Mouse (Mus musculus): ENCODE measurements at regions not wholly inside any gene's neighbourhood (a gene's known extent, or its start where the extent isn't known, plus 50 kb on each side); places are given as distances from the start of the nearest gene placed in this dataset.
A peak's percentile ranks its signal among the peaks of the same experiment; 100 is the strongest.

GRCm38 (mm10) chr8:10869866-10870265 lies 138.4 kb downstream of the Irs2 start:
- DNase-seq (ENCODE audit: low read depth, low spot score), result no peak

DNA sequence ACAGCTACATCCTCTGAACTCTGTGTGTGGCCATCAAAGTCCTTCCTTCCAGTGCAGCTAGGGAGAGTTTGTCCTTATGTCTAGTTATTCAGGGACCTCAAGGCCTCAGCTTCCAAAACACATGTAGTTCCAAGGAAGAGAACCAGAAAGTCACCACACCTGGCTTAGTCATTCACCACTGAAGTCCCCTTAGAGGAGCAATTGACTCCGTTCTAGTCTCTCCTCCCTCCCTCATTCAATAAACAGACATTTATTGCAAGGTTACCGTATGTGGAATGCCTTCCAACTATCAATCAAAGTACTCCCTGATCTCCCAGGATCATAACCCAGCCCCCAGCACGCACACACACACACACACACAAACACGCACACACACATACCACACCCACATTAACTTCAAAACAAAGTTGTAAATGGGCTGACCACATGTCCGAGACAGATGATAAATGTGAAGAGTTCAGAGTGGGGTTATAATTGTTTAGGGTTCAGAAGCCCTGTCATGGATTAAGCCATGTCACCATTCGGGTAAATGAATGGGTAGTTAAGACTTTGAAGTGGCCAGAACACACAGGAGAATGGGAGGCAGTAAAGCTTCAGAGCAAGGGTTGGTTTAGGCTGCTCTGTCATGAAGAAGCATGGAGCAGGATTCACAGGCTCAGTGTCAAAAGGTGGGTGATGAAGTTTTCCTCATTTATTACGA lies 141.4 kb downstream of the Irs2 start:
- DNase-seq (ENCODE audit: low read depth, low spot score), result no peak

GRCm38 (mm10) chr8:10865941-10866513 lies 142.2 kb downstream of the Irs2 start:
- no peak for DNase-seq (ENCODE audit: low read depth, low spot score)

- DNase-seq (ENCODE audit: low read depth, low spot score), result no peak
Observed at GRCm38 (mm10) chr8:10865415-10865821, 142.8 kb downstream of the Irs2 start.

DNA sequence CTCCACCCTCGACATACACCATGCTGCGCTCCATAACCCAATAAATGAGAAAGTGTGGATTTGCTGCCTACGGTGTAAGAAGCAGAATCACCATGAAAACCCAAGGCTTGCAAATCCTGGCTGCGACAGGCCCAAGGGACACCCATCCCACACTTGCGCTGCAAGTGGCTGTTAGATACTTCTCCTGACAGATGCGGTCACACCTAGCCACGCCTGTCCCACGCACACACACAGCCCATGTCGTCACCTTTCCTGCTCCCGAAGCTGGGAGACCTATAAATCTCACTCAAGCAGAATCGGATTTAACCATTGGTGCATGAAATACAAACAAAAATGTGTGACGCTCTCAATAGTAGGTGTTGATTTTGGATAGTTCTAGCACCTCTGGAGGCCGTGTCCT lies 145.8 kb downstream of the Irs2 start:
- no peak for DNase-seq (ENCODE audit: low read depth, low spot score)

- DNase-seq (ENCODE audit: low read depth, low spot score), result no peak
Observed at GRCm38 (mm10) chr8:10860810-10861209, 147.4 kb downstream of the Irs2 start.

DNA sequence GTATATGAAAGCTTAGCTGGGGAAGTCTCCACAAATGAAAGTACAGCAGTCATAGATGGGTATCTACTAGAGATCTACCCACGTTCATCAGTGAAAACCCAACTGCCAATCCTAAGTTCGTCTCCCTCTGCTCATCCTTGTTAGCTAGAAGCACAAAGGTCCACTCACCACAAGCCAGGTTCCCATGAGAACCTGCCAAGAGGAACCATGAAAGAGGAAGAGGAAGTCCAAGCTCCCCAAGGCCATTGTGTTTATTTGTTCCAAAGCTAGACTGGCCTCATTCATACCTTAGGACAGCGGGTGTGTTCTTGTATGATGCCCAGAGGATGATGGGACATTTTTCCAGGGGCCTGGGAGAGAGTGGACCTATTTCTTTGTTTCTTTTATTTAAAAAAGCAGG lies 150.4 kb downstream of the Irs2 start:
- no peak for DNase-seq (ENCODE audit: low read depth, low spot score)

- no peak for DNase-seq (ENCODE audit: low read depth, low spot score)
Observed at GRCm38 (mm10) chr8:10856996-10857720, 151.1 kb downstream of the Irs2 start.

- no peak for DNase-seq (ENCODE audit: low read depth, low spot score)
Observed at GRCm38 (mm10) chr8:10855696-10856095, 152.6 kb downstream of the Irs2 start.

DNA sequence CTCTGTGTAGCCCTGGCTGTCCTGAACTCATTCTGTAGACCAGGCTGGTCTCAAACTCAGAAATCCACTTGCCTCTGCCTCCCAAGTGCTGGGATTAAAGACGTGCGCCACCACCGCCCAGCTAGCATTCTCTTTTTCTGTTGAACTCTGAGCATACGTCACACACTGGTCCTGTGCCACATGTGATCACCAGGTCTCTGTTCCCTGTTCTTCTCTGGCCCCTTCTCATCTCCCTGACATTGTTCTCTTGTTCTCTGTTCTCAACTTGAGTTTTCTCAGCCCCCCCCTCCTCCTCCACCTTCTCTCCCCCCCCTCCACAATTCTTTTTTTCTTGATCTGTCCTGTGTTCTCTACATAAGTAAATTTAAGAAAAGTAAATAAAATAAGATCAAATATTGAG lies 153.1 kb downstream of the Irs2 start:
- no peak for DNase-seq (ENCODE audit: low read depth, low spot score)

GRCm38 (mm10) chr8:10854600-10854999 lies 153.7 kb downstream of the Irs2 start:
- DNase-seq (ENCODE audit: low read depth, low spot score), result no peak

DNA sequence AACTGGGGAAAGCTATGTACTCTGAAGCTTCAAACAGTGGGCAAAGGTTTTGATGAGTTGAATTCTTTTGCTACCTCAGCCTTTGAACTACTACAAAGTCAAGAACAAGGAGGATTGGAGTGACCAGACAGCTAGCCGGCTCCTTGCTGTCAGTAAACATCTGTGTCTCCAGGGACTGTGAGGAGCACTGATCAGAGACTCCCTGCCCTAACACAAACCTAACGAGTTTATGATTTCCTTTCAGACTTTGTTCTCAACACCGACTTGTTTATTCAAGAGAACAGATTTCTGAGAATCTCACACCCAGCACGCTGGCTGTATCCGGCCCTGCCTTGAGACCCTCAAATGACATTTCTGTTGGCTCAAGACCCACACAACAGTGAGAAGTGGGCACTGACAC lies 154.4 kb downstream of the Irs2 start:
- no peak for DNase-seq (ENCODE audit: low read depth, low spot score)

- no peak for DNase-seq (ENCODE audit: low read depth, low spot score)
Observed at GRCm38 (mm10) chr8:10849916-10850315, 158.3 kb downstream of the Irs2 start.

DNA sequence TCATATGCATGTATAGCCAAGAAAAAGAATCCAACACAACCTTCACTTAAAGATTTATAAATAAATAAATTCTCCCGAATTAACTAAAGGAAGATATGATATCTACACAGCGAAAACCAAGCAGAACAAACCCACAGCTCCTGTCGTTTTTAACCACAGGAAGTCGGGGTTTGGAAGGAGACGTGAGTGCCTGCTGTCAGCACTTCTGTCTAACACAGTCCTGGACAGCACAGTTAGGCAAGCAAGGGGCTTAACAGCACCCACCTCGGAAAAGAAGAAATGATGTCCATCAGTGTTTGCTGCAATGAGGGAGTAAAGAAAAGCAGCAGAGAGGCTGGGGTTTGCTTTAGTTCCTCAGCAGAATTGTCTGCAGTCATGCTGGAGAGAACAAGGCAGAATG lies 162.7 kb downstream of the Irs2 start:
- DNase-seq (ENCODE audit: low read depth, low spot score), result no peak

DNA sequence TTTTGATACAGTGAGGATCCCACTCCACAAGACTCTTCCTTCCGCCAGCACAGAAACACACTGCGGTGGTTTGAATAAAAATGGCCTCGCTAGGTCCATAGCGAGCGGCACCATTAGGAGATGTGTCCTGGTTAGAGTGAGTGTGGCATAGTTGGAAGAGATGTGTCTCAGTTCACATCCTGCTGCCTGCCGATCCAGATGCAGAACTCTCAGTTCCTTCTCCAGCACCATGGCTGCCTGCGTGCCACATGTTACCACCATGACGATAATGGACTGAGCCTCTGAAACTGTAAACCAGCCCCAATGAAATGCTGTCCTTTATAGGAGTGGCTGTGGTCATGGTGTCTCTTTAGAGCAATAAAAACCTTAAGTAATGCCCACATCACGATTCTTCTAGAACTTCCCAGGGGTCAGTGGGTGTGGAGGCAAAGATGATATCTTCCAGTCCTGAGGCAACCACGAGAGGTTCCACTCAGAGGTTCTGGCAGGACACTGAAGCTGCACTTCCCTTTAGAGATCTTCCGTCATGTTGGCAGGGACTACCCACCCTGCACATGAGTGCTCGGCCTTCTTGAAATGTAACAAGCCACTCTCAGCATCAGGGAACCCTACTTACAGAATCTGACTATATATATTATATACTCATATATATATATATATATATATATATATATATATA lies 167.3 kb downstream of the Irs2 start:
- no peak for DNase-seq (ENCODE audit: low read depth, low spot score)

GRCm38 (mm10) chr8:10840044-10840443 lies 168.2 kb downstream of the Irs2 start:
- DNase-seq (ENCODE audit: low read depth, low spot score), result no peak

DNA sequence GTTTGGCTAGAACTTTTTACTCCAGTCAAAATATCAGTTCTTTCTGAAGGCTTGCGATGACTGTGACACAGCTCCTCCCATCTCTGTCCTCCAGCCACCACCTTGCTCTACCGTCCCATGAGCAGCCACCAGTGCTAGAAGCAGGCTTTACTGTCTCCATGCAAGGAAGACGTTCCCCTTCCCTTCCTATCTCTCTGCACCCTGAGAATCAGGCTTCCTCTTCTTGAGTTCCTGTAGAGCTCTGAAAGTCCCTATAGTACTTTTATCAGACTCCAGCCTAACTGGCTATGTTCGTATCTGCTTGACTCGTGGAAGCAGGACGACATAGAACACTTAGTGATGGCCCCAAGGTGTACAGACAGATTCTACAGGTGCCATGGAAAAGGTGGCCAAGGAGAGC lies 173.2 kb downstream of the Irs2 start:
- no peak for DNase-seq (ENCODE audit: low read depth, low spot score)

DNA sequence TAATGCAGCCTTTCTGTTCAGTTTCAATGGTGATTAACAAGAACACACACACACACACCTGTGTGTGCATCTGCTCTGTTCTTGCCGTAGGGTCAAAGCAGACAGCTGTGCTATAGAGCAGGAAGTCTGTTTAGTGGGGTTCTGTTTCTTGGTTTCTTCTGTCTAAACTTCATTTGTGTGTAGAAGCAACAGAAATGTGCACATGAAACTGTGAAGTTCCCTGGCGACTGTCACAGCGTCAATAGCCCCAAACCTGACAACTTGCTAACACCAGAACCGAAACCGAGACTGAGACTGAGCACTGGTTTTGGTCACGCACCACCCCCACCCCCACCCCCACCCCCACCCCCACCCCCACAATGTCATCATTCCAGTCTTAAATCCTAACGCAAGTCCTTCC lies 176.4 kb downstream of the Irs2 start:
- DNase-seq (ENCODE audit: low read depth, low spot score), result peak; percentile 86

DNA sequence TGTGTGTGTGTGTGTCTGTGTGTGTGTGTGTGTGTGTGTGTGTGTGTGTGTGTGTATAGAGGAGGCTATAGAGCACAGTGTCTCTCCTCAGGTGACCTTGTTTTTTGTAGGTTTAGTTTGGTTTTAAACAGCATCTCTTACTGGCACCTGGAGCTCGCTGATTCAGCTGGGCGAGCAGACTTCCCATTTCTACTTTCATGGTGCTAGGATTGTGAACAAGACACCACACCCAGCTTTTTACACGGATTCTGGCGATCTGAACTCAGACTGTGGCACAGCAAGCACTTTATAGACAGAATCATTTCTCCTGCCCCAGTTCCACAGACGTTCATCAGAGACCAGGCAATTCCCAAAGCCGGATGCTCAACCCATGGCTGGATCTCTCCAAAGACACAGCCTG lies 177.0 kb downstream of the Irs2 start:
- peak; percentile 91 for DNase-seq (ENCODE audit: low read depth, low spot score)

- DNase-seq (ENCODE audit: low read depth, low spot score), result peak; percentile 90
Observed at GRCm38 (mm10) chr8:10830835-10831234, 177.4 kb downstream of the Irs2 start.

DNA sequence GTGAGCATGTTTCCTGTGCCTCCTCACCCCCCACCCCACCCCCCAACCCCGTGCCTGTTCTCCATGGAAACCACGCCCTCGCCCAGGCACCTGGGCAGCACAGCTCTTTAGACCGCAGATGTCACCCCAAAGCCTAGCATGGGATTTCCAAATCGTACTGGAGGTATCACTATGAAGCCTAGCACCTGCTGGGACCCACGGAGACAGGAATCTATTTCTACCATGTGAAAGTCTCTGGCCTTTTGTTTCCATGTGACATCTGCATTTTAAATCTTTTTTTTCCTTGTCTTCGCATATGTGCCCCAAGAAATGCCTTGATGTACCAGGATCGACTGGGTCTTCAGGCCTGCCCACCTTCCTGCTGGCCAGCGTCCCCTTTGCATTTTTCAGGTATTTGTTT lies 179.7 kb downstream of the Irs2 start:
- DNase-seq (ENCODE audit: low read depth, low spot score), result peak; percentile 55

DNA sequence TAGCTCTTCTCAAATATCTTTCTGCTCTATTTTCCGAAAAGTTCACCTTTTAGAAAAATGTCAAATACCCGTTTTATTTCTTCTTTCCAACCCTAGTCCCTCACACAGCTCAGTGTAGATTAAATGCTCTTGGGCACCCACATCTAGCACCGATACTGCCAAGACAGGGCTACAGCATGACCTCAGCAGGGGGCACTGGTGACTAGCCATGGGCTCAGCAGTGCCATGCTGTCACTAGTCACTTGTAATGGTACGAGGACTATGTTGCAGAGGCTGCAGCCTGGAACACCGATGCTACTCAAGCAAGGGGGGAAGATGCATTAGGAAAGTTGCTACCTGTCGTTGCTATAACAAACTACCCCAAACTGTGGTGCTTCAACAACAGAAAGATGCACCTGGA lies 180.7 kb downstream of the Irs2 start:
- DNase-seq (ENCODE audit: low read depth, low spot score), result peak; percentile 52
